Mouse (Mus musculus) spleen, adult 12 weeks (tissue): ENCODE results near the gene Gm20489.

ENCODE experiments used
- DNase-seq: peaks from one replicate; pipeline ENCODE4 v3.0.0; 2022; ENCODE audit warnings: low spot score

Gene Gm20489

GRCm38 (mm10) chrX:101268755-101269124 is at the start of gene Gm20489:
Gm20489 (minus strand) TSS chrX:101269023.
- no peak for DNase-seq

- no peak for DNase-seq
Measured at GRCm38 (mm10) chrX:101313625-101314359, 45.0 kb upstream of the Gm20489 start.

- no peak for DNase-seq
Measured at GRCm38 (mm10) chrX:101309299-101309698, 40.5 kb upstream of the Gm20489 start.

- no peak for DNase-seq
Measured at GRCm38 (mm10) chrX:101304646-101305045, 35.8 kb upstream of the Gm20489 start.

GRCm38 (mm10) chrX:101301654-101302053 is 32.8 kb upstream of the Gm20489 start:
- no peak for DNase-seq

GRCm38 (mm10) chrX:101300427-101301030 is 31.7 kb upstream of the Gm20489 start:
- DNase-seq, result no peak

- no peak for DNase-seq
Measured at GRCm38 (mm10) chrX:101299473-101300426, 30.9 kb upstream of the Gm20489 start.

- no peak for DNase-seq
Measured at GRCm38 (mm10) chrX:101299055-101299454, 30.2 kb upstream of the Gm20489 start, which contains the start of gene Nlgn3. Nlgn3 (plus strand) TSS chrX:101299168.

GRCm38 (mm10) chrX:101290111-101290510 is 21.3 kb upstream of the Gm20489 start:
- no peak for DNase-seq

- no peak for DNase-seq
Measured at GRCm38 (mm10) chrX:101289037-101289436, 20.2 kb upstream of the Gm20489 start.

- DNase-seq, result no peak
Measured at GRCm38 (mm10) chrX:101288432-101288831, 19.6 kb upstream of the Gm20489 start.

- DNase-seq, result no peak
Measured at GRCm38 (mm10) chrX:101287543-101287942, 18.7 kb upstream of the Gm20489 start.

GRCm38 (mm10) chrX:101285953-101286670 is 17.3 kb upstream of the Gm20489 start:
- no peak for DNase-seq

- DNase-seq, result peak; percentile 46
Measured at GRCm38 (mm10) chrX:101285534-101285933, 16.7 kb upstream of the Gm20489 start.

- DNase-seq, result no peak
Measured at GRCm38 (mm10) chrX:101282813-101283212, 14.0 kb upstream of the Gm20489 start.

GRCm38 (mm10) chrX:101273875-101274738 is 5.3 kb upstream of the Gm20489 start, which contains the start of gene Med12:
Med12 (plus strand) TSS chrX:101274030.
- DNase-seq, result peak; percentile 81

GRCm38 (mm10) chrX:101273410-101273809 is 4.6 kb upstream of the Gm20489 start:
- DNase-seq, result no peak

GRCm38 (mm10) chrX:101268025-101268754 is 633 bp downstream of the Gm20489 start, which contains the start of gene Il2rg:
Il2rg (minus strand) TSS chrX:101268255.
- DNase-seq, result no peak

GRCm38 (mm10) chrX:101266631-101267030 is 2.2 kb downstream of the Gm20489 start:
- DNase-seq, result no peak

GRCm38 (mm10) chrX:101263892-101264291 is 4.9 kb downstream of the Gm20489 start, which contains the start of gene Gm614:
Gm614 (minus strand) TSS chrX:101263992.
- DNase-seq, result no peak
